Mouse (Mus musculus): Measurements from ENCODE around the gene Olfr1467. TPM values are rescaled to one million over a fixed set of nuclear protein-coding genes. Genes with fewer than 3 reads are reported as not detected.

Gene Olfr1467
- not detected in 2 replicates for polyA plus RNA-seq (2015; fragmentation: Nextera tagmentation; extraction: Ambion mirVana)

DNA sequence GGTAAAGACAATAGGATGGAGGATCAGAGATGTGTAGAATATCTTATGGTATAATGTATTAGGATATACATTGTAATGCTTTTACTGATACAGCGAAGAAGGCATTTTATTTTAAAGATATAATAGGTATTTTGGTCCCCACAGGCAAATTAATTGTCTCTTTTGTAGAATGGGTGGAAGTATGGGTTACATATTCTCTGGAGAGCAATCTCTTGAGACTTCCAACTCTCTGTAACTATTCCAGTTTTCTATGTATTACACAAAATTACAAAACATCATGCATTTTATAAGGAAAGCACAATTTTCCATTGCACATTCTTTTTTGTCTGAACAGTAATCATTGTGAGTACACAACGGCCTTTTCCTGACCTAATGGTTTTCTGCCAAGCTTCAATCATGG is at the start of gene Olfr1467:
TSS of gene Olfr1467 (plus strand) at position 301 of the 400 bp plus-strand sequence.
- H3K27ac ChIP-seq (ENCODE audit: low read length), result no peak within 1 kb of the TSS
- no peak for ATAC-seq (ENCODE audit: insufficient read depth, low FRiP score)
- H3K9me3 ChIP-seq (replicated peaks; ENCODE audit: control insufficient read depth, low read length), result peaks cover 3% of the 10 kb centered on the region; the same call in 1 of the 2 replicates
- H3K9ac ChIP-seq (ENCODE audit: low read length), result no peak within 1 kb of the TSS
- no peak within 1 kb of the TSS for H3K4me2 ChIP-seq (ENCODE audit: low read depth, low read length)
- H3K4me3 ChIP-seq (replicated peaks; ENCODE audit: low read length), result no peak within 1 kb of the TSS
- no peaks in the 10 kb centered on the region for H3K36me3 ChIP-seq (ENCODE audit: control insufficient read depth, insufficient read depth, low read length)
- WGBS, result 60% methylated on average over 2 of the region's 2 CpGs
- H3K27me3 ChIP-seq (ENCODE audit: control insufficient read depth, insufficient read depth, low read length), result no peaks in the 10 kb centered on the region
- H3K4me1 ChIP-seq (ENCODE audit: control insufficient read depth, insufficient read depth, low read length), result no peaks in the 10 kb centered on the region

- no peak for ATAC-seq (ENCODE audit: insufficient read depth, low FRiP score)
- Histone ChIP-seq H3K4me2 (ENCODE audit: low read depth, low read length) (no peak within 1 kb of the TSS), H3K27ac (ENCODE audit: low read length) (no peak within 1 kb of the TSS), H3K4me1 (ENCODE audit: control insufficient read depth, insufficient read depth, low read length) (no peaks in the 10 kb centered on the region), H3K27me3 (ENCODE audit: control insufficient read depth, insufficient read depth, low read length) (no peaks in the 10 kb centered on the region), H3K4me3 (replicated peaks; ENCODE audit: low read length) (no peak within 1 kb of the TSS), H3K36me3 (ENCODE audit: control insufficient read depth, insufficient read depth, low read length) (no peaks in the 10 kb centered on the region), H3K9ac (ENCODE audit: low read length) (no peak within 1 kb of the TSS), H3K9me3 (replicated peaks; ENCODE audit: control insufficient read depth, low read length) (no peaks in the 10 kb centered on the region)
These were observed 46.6 kb upstream of the Olfr1467 start, which contains the start of gene Olfr1465 for GRCm38 (mm10) chr19:13315441-13315840. Gene Olfr1465 (minus strand): TSS chr19:13315541.

GRCm38 (mm10) chr19:13338562-13338961 is 23.5 kb upstream of the Olfr1467 start, which contains the start of gene Olfr1466:
Gene Olfr1466 (plus strand): TSS chr19:13338862.
- no peaks in the 10 kb centered on the region for H3K36me3 ChIP-seq (ENCODE audit: control insufficient read depth, insufficient read depth, low read length)
- H3K9me3 ChIP-seq (replicated peaks; ENCODE audit: control insufficient read depth, low read length), result 0 out of 2 replicates have a peak, but pooled peaks cover 2% of the 10 kb centered on the region
- H3K4me3 ChIP-seq (replicated peaks; ENCODE audit: low read length), result no peak within 1 kb of the TSS
- no peak within 1 kb of the TSS for H3K9ac ChIP-seq (ENCODE audit: low read length)
- no peak within 1 kb of the TSS for H3K27ac ChIP-seq (ENCODE audit: low read length)
- ATAC-seq (ENCODE audit: insufficient read depth, low FRiP score), result no peak
- no peaks in the 10 kb centered on the region for H3K4me1 ChIP-seq (ENCODE audit: control insufficient read depth, insufficient read depth, low read length)
- no peak within 1 kb of the TSS for H3K4me2 ChIP-seq (ENCODE audit: low read depth, low read length)
- H3K27me3 ChIP-seq (ENCODE audit: control insufficient read depth, insufficient read depth, low read length), result no peaks in the 10 kb centered on the region
- 83% methylated on average over 2 of the region's 2 CpGs for WGBS

DNA sequence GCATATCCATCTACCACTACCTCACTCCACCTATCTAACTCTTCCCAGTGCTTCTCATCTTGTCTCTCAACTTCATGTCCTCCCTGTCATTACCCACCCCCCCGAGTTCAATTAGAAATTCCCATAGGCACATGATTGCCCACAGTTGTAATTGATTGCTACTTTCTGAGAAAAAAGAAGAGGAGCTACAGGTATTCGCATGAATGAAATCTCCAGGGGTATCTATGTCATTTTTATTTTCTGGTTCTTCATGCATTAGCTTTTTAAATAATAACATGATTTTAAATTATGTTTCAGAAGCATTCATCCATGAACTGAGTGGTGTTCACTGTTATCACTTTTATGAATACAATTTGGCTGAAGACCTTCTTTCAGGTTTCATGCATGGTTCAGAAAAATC is 45.5 kb downstream of the Olfr1467 start, which contains the start of gene Olfr1469:
TSS of gene Olfr1469 (plus strand) at position 301 of the 400 bp plus-strand sequence.
- Histone ChIP-seq H3K27ac (ENCODE audit: low read length) (no peak within 1 kb of the TSS), H3K4me3 (replicated peaks; ENCODE audit: low read length) (no peak within 1 kb of the TSS), H3K9me3 (replicated peaks; ENCODE audit: control insufficient read depth, low read length) (no peaks in the 10 kb centered on the region), H3K4me1 (ENCODE audit: control insufficient read depth, insufficient read depth, low read length) (no peaks in the 10 kb centered on the region), H3K4me2 (ENCODE audit: low read depth, low read length) (no peak within 1 kb of the TSS), H3K9ac (ENCODE audit: low read length) (no peak within 1 kb of the TSS), H3K27me3 (ENCODE audit: control insufficient read depth, insufficient read depth, low read length) (no peaks in the 10 kb centered on the region), H3K36me3 (ENCODE audit: control insufficient read depth, insufficient read depth, low read length) (no peaks in the 10 kb centered on the region)
- ATAC-seq (ENCODE audit: insufficient read depth, low FRiP score), result no peak
- 63% methylated on average over 2 of the region's 2 CpGs for WGBS

Other genes with a start within 250 kb of the Olfr1467 start
- not detected in 2 replicates for gene Olfr1459, start 212.7 kb upstream of the Olfr1467 start, polyA plus RNA-seq (2015; fragmentation: Nextera tagmentation; extraction: Ambion mirVana)
- gene Olfr1461, start 199.2 kb upstream of the Olfr1467 start, polyA plus RNA-seq (2015; fragmentation: Nextera tagmentation; extraction: Ambion mirVana), result not detected in 2 replicates
- not detected in 2 replicates for gene Olfr1462, start 176.5 kb upstream of the Olfr1467 start, polyA plus RNA-seq (2015; fragmentation: Nextera tagmentation; extraction: Ambion mirVana)
- not detected in 2 replicates for gene Olfr1463, start 130.9 kb upstream of the Olfr1467 start, polyA plus RNA-seq (2015; fragmentation: Nextera tagmentation; extraction: Ambion mirVana)
- gene Olfr1465, start 46.7 kb upstream of the Olfr1467 start, polyA plus RNA-seq (2015; fragmentation: Nextera tagmentation; extraction: Ambion mirVana), result not detected in 2 replicates
- gene Olfr1466, start 23.4 kb upstream of the Olfr1467 start, polyA plus RNA-seq (2015; fragmentation: Nextera tagmentation; extraction: Ambion mirVana), result not detected in 2 replicates
- not detected in 2 replicates for gene Olfr1469, start 45.6 kb downstream of the Olfr1467 start, polyA plus RNA-seq (2015; fragmentation: Nextera tagmentation; extraction: Ambion mirVana)
- gene Olfr1471, start 81.2 kb downstream of the Olfr1467 start, polyA plus RNA-seq (2015; fragmentation: Nextera tagmentation; extraction: Ambion mirVana), result not detected in 2 replicates
- gene Olfr1472, start 93.8 kb downstream of the Olfr1467 start, polyA plus RNA-seq (2015; fragmentation: Nextera tagmentation; extraction: Ambion mirVana), result not detected in 2 replicates
- gene Olfr1474, start 107.3 kb downstream of the Olfr1467 start, polyA plus RNA-seq (2015; fragmentation: Nextera tagmentation; extraction: Ambion mirVana), result not detected in 2 replicates
- gene Olfr1475, start 118.0 kb downstream of the Olfr1467 start, polyA plus RNA-seq (2015; fragmentation: Nextera tagmentation; extraction: Ambion mirVana), result not detected in 2 replicates
- gene Olfr1477, start 138.3 kb downstream of the Olfr1467 start, polyA plus RNA-seq (2015; fragmentation: Nextera tagmentation; extraction: Ambion mirVana), result not detected in 2 replicates
- gene Olfr1480, start 165.7 kb downstream of the Olfr1467 start, polyA plus RNA-seq (2015; fragmentation: Nextera tagmentation; extraction: Ambion mirVana), result not detected in 2 replicates
- not detected in 2 replicates for gene Olfr1484, start 221.3 kb downstream of the Olfr1467 start, polyA plus RNA-seq (2015; fragmentation: Nextera tagmentation; extraction: Ambion mirVana)